Mouse (Mus musculus) forebrain, embryonic 10.5 days (tissue): ENCODE measurements around the gene Rc3h2. TPM values are rescaled to one million over a fixed set of nuclear protein-coding genes. Genes with fewer than 3 reads are reported as not detected.

Experiments used
- DNase-seq: peaks from one replicate; pipeline ENCODE4 v3.0.0-alpha.2; 2017; ENCODE audit warnings: low spot score; ENCODE audit errors: extremely low spot score
- H3K27ac ChIP-seq: fragments of 300-500 bp; sonication (generic); 2 replicates; pipeline ENCODE4 v1.5.1; 2016; ENCODE audit warnings: mild to moderate bottlenecking
- H3K27me3 ChIP-seq: fragments of 300-500 bp; sonication (generic); 2 replicates; pipeline ENCODE4 v1.6.1; 2016; ENCODE audit warnings: mild to moderate bottlenecking; ENCODE audit not compliant: poor library complexity, severe bottlenecking
- H3K36me3 ChIP-seq: fragments of 300-500 bp; sonication (generic); replicated peaks from 2 replicates; pipeline ENCODE4 v1.6.1; 2016; ENCODE audit warnings: mild to moderate bottlenecking, moderate library complexity
- H3K4me1 ChIP-seq: fragments of 300-500 bp; sonication (generic); 2 replicates; pipeline ENCODE4 v1.6.1; 2016
- H3K4me3 ChIP-seq: fragments of 300-500 bp; sonication (generic); 2 replicates; pipeline ENCODE4 v1.5.1; 2016; ENCODE audit warnings: mild to moderate bottlenecking, moderate library complexity
- H3K9me3 ChIP-seq: fragments of 300-500 bp; sonication (generic); 2 replicates; pipeline ENCODE4 v1.6.1; 2016; ENCODE audit warnings: mild to moderate bottlenecking, moderate library complexity
- WGBS: fragments of 180-500 bp; shearing (Covaris S2); methylation state at CpG from one replicate; pipeline ENCODE4 v1.1.7; 2016; 5-methylcytosine and 5-hydroxymethylcytosine counted together
- polyA plus RNA-seq: library from polyadenylated mRNA; unstranded; fragments of >200 nt; fragmentation: Nextera tagmentation; extraction: Ambion mirVana; gene quantifications from 2 replicates; pipeline ENCODE4 v1.2.1, GENCODE M21; 2016

Rc3h2 gene
- 17.9 and 20.5 TPM in 2 replicates for polyA plus RNA-seq

- Histone ChIP-seq H3K4me3 (peak within 1 kb of the TSS; percentile 93), H3K4me1 (peaks cover 20% of the 10 kb centered on the region), H3K27ac (peak within 1 kb of the TSS; percentile 99), H3K36me3 (peaks cover 31% of the 10 kb centered on the region), H3K9me3 (no peaks in the 10 kb centered on the region), H3K27me3 (no peaks in the 10 kb centered on the region)
- peak; percentile 95 for DNase-seq
- under 1% methylated on average over 73 of the region's 75 CpGs for WGBS
These were observed at the start of gene Rc3h2 for GRCm38 (mm10) chr2:37422306-37423304. Gene Rc3h2, minus strand, starts transcription at chr2:37422903.

GRCm38 (mm10) chr2:37466266-37466665, 43.6 kb upstream of the Rc3h2 start:
- no peaks in the 10 kb centered on the region for H3K9me3 ChIP-seq
- no peak for DNase-seq
- peaks cover 33% of the 10 kb centered on the region for H3K36me3 ChIP-seq
- no peaks in the 10 kb centered on the region for H3K27me3 ChIP-seq
- no peak overlapping the region for H3K4me3 ChIP-seq
- 97% methylated on average over 4 of the region's 4 CpGs for WGBS
- H3K4me1 ChIP-seq = no peaks in the 10 kb centered on the region
- H3K27ac ChIP-seq = no peak overlapping the region

GRCm38 (mm10) chr2:37460707-37461106, 38.0 kb upstream of the Rc3h2 start:
- Histone ChIP-seq H3K4me3 (no peak overlapping the region), H3K4me1 (no peaks in the 10 kb centered on the region), H3K9me3 (no peaks in the 10 kb centered on the region; the same call in 1 of the 2 replicates), H3K36me3 (peaks cover 17% of the 10 kb centered on the region), H3K27me3 (no peaks in the 10 kb centered on the region), H3K27ac (no peak overlapping the region)
- WGBS = 94% methylated on average over 4 of the region's 4 CpGs
- DNase-seq = no peak

- Histone ChIP-seq H3K4me3 (peak overlapping the region; percentile 98), H3K36me3 (peaks cover 3% of the 10 kb centered on the region; the same call in 1 of the 2 replicates), H3K27ac (peak overlapping the region; percentile 97), H3K4me1 (peaks cover 21% of the 10 kb centered on the region), H3K9me3 (no peaks in the 10 kb centered on the region), H3K27me3 (no peaks in the 10 kb centered on the region)
- under 1% methylated on average over 22 of the region's 24 CpGs for WGBS
- no peak for DNase-seq
These were observed 29.7 kb upstream of the Rc3h2 start for GRCm38 (mm10) chr2:37452376-37452760.

GRCm38 (mm10) chr2:37451667-37452375, 29.1 kb upstream of the Rc3h2 start:
- Histone ChIP-seq H3K27me3 (no peaks in the 10 kb centered on the region), H3K4me1 (peaks cover 21% of the 10 kb centered on the region), H3K27ac (peak overlapping the region; percentile 97), H3K36me3 (peaks cover 5% of the 10 kb centered on the region; the same call in 1 of the 2 replicates), H3K4me3 (peak overlapping the region; percentile 98), H3K9me3 (no peaks in the 10 kb centered on the region)
- DNase-seq = peak; percentile 93
- WGBS = 9% methylated on average over 44 of the region's 44 CpGs

- Histone ChIP-seq H3K4me1 (peaks cover 24% of the 10 kb centered on the region), H3K27me3 (no peaks in the 10 kb centered on the region), H3K36me3 (peaks cover 11% of the 10 kb centered on the region; the same call in 1 of the 2 replicates), H3K4me3 (peak within 1 kb of the TSS; percentile 84), H3K9me3 (no peaks in the 10 kb centered on the region), H3K27ac (peak within 1 kb of the TSS; percentile 95)
- WGBS = under 1% methylated on average over 51 of the region's 51 CpGs
- peak; percentile 98 for DNase-seq
These were observed 20.2 kb upstream of the Rc3h2 start, which contains the start of the genes Zbtb26, Zbtb6 and Rabgap1 for GRCm38 (mm10) chr2:37442611-37443591. Gene Zbtb26, minus strand, starts transcription at chr2:37443135. Gene Zbtb6, minus strand, starts transcription at chr2:37443171. Gene Rabgap1, plus strand, starts transcription at chr2:37443279.

- Histone ChIP-seq H3K4me3 (peak overlapping the region; percentile 87), H3K27me3 (no peaks in the 10 kb centered on the region), H3K27ac (peak overlapping the region; percentile 96), H3K4me1 (peaks cover 18% of the 10 kb centered on the region), H3K36me3 (peaks cover 39% of the 10 kb centered on the region), H3K9me3 (no peaks in the 10 kb centered on the region)
- DNase-seq = no peak
- WGBS = 32% methylated on average over 7 of the region's 7 CpGs
These were observed 8.9 kb upstream of the Rc3h2 start for GRCm38 (mm10) chr2:37431609-37432008.

- Histone ChIP-seq H3K27ac (peak overlapping the region; percentile 96), H3K9me3 (no peaks in the 10 kb centered on the region), H3K4me3 (peak overlapping the region; percentile 87), H3K27me3 (no peaks in the 10 kb centered on the region), H3K4me1 (peaks cover 18% of the 10 kb centered on the region), H3K36me3 (peaks cover 31% of the 10 kb centered on the region)
- under 1% methylated on average over 38 of the region's 38 CpGs for WGBS
- DNase-seq = peak; percentile 85
These were observed 8.1 kb upstream of the Rc3h2 start for GRCm38 (mm10) chr2:37430593-37431464.

- 62% methylated on average over 3 of the region's 3 CpGs for WGBS
- Histone ChIP-seq H3K4me1 (peaks cover 20% of the 10 kb centered on the region), H3K9me3 (no peaks in the 10 kb centered on the region), H3K27ac (no peak overlapping the region), H3K4me3 (no peak overlapping the region), H3K27me3 (no peaks in the 10 kb centered on the region), H3K36me3 (peaks cover 33% of the 10 kb centered on the region)
- no peak for DNase-seq
These were observed 968 bp upstream of the Rc3h2 start for GRCm38 (mm10) chr2:37423671-37424070.

- Histone ChIP-seq H3K27me3 (no peaks in the 10 kb centered on the region), H3K9me3 (no peaks in the 10 kb centered on the region), H3K36me3 (peaks cover 30% of the 10 kb centered on the region), H3K4me3 (peak overlapping the region; percentile 93), H3K27ac (peak overlapping the region; percentile 99), H3K4me1 (peaks cover 20% of the 10 kb centered on the region)
- no peak for DNase-seq
- WGBS = 10% methylated on average over 3 of the region's 3 CpGs
These were observed 800 bp downstream of the Rc3h2 start for GRCm38 (mm10) chr2:37421903-37422302.

- DNase-seq = no peak
- H3K4me1 ChIP-seq = no peaks in the 10 kb centered on the region
- peaks cover 82% of the 10 kb centered on the region for H3K36me3 ChIP-seq
- H3K27ac ChIP-seq = no peak overlapping the region
- 79% methylated on average over 1 of the region's 1 CpGs for WGBS
- no peaks in the 10 kb centered on the region for H3K9me3 ChIP-seq
- no peak overlapping the region for H3K4me3 ChIP-seq
- no peaks in the 10 kb centered on the region for H3K27me3 ChIP-seq
These were observed 27.2 kb downstream of the Rc3h2 start for GRCm38 (mm10) chr2:37395539-37395938.
